Mouse (Mus musculus) fibroblast of lung, adult 2 months (primary cell): ENCODE results near the gene Zfp964.
"Not testable (repeated sequence)": the region's sequence is repeated elsewhere in the genome, so short reads cannot be mapped to it uniquely, and the experiment has no call there.

Experiments used
- DNase-seq: peaks from one replicate; pipeline ENCODE4 v3.0.0-alpha.2; 2011; ENCODE audit warnings: low read depth

The Zfp964 gene

GRCm38 (mm10) chr8:69654358-69654981, at the start of gene Zfp964:
TSS of gene Zfp964 (plus strand) at chr8:69654479.
- peak; percentile 83 for DNase-seq

DNA sequence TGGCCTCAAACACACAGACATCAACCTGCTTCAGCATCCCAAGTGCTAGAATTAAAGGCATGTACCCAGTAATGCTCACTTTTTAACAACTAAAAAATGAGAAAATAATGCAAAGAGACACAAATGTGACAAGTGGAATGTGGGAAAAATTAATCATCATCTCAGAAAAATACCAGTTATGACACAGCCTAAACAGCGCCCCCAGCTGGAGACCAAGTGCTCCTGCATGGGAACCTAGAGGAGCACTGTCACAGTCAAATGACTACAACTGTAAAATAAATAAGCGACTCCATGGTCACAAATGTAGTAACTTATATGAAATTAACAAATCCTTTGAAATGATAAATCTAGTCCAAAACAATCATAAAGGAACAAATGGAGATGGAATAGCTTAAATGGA, 39.6 kb upstream of the Zfp964 start:
- DNase-seq: no peak

GRCm38 (mm10) chr8:69618078-69618477, 36.2 kb upstream of the Zfp964 start:
- DNase-seq: no peak

DNA sequence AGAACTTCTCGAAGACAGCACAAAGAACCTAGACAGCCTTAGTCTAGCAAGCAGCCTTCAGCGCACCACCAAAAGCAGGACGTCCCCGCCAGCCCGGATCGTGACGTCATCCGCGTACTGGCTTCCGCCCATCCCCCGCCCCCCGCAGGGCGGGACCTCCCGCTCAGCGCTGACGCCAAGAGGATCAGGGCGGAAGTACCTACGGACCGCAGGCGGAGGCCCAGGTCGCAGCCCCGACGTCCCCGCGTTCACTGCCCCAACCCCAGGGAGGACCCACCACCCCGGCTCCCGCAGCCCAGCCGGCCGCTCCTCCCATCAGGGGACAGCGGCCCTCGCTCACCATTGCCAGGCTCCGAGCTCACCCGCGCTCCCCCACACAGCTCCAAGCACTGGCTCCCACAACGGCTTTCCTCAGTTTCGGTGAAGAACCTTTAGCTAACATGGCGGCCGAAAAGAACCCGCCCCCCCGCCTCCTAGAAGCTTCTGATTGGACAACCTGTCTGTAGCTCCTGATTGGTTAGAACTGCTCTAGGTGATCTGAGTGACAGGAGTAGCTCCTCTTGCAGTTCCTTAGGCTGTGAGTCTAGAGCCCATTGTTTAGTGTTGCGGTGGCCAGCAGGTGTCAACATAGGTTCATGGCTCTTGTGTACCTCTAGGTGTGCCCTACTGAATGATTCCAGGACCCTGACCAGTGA, 29.0 kb upstream of the Zfp964 start, which contains the start of gene Zfp868:
Zfp868 (minus strand) TSS at position 454 of the 695 bp plus-strand sequence.
- peak; percentile 93 for DNase-seq

DNA sequence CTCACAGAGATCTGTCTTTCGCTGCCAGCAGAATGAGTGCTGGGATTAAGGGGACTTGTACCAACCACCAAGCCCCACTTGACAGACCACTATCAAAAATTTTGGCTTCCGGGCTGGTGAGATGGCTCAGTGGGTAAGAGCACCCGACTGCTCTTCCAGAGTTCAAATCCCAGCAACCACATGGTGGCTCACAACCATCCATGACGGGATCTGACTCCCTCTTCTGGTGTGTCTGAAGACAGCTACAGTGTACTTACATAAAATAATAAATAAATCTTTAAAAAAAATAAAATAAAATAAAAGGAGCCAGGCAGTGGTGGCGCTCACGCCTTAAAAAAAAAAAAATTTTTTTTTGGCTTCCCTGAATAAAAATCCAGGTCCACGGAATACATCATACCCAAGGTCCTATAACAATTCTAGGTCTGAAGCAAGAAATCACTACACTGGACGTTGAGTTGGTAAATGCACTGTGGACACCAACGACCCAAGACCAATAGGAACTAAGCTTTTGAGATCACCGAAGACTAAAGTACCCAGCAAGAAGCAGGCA, 396 bp upstream of the Zfp964 start:
- no peak for DNase-seq

DNA sequence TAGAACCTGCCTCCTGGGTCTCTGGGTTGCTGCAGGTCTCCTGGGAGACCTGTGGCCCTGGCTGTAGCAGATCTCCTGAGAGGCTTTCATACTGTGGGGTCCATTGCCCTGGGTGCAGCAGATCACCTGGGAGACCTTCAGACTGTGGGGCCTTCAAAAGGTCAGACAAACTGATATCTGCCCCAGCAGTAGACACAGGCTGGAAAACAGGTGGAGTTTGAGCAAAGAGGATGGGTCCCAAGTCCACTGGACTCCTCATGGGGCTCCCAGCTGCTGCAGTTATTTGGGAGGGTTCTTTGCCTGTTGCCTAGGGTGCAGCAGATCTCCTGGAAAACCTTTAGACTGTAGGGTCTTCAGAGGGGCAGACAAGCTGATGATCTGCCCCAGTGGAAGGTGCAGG, 7.0 kb downstream of the Zfp964 start:
- no peak for DNase-seq

- DNase-seq: not testable (repeated sequence)
These were observed 10.8 kb downstream of the Zfp964 start for GRCm38 (mm10) chr8:69665051-69665450.

DNA sequence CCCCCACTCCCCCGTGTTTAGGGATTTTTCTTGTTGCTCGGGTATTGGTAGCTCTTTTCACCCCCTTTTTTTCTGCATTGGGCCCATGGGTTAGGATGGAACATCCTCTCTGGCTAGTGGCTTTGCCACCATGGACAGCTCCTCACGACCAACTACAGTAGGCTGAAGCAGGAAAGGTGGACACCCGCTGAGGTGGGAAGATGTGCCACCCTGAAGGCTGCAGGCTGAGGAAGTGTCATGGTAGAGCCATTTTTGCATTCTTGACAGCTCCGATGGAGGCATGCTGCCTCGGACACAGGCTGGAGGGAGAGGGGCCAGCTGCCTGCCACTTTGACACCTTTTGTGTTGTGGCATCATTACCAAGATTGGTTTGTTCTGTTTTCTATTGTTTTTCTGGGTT, 47.5 kb downstream of the Zfp964 start:
- no peak for DNase-seq

- not testable (repeated sequence) for DNase-seq
These were observed 56.3 kb downstream of the Zfp964 start, which contains the start of gene Zfp869 for GRCm38 (mm10) chr8:69710624-69711023. TSS of gene Zfp869 (minus strand) at chr8:69710724.

- DNase-seq: no peak
These were observed 59.2 kb downstream of the Zfp964 start for GRCm38 (mm10) chr8:69713516-69713915.

DNA sequence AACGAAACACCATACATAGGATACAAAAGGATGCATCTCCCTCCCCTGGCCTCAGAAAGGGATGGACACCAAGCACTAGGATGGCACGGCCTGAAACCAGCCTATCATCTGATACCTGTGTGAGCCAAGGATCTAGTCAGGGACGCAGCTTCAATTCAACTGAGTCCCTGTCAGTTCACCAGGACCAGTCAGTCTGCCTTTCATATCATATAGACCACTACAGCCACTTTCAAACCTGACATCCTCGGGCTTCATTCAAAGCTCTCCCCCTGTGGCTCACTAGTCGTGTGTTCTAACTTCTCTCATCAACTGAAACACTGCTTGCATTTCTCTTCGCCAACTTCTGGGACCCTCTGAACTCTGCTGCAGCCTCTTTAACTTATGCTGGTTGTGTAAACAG, 61.1 kb downstream of the Zfp964 start:
- DNase-seq: no peak
